Mouse (Mus musculus) limb, embryonic 10.5 days (tissue): ENCODE data around the gene Casc1. TPM values are rescaled to one million over a fixed set of nuclear protein-coding genes. Genes with fewer than 3 reads are reported as not detected.

Source experiments
- DNase-seq: peaks from one replicate; pipeline ENCODE4 v3.0.0-alpha.2; 2017; ENCODE audit warnings: low spot score
- H3K27ac ChIP-seq: fragments of 300-500 bp; sonication (generic); 2 replicates; pipeline ENCODE4 v1.5.1; 2016; ENCODE audit warnings: mild to moderate bottlenecking
- H3K27me3 ChIP-seq: fragments of 300-500 bp; sonication (generic); 2 replicates; pipeline ENCODE4 v1.6.1; 2016; ENCODE audit warnings: low read depth, mild to moderate bottlenecking; ENCODE audit not compliant: poor library complexity, severe bottlenecking
- H3K36me3 ChIP-seq: fragments of 300-500 bp; sonication (generic); 2 replicates; pipeline ENCODE4 v1.6.1; 2016; ENCODE audit warnings: mild to moderate bottlenecking, moderate library complexity
- H3K4me1 ChIP-seq: fragments of 300-500 bp; sonication (generic); 2 replicates; pipeline ENCODE4 v1.6.1; 2016
- H3K4me3 ChIP-seq: fragments of 300-500 bp; sonication (generic); 2 replicates; pipeline ENCODE4 v1.5.1; 2016; ENCODE audit warnings: mild to moderate bottlenecking, moderate library complexity
- H3K9me3 ChIP-seq: fragments of 300-500 bp; sonication (generic); replicated peaks from 2 replicates; pipeline ENCODE4 v1.6.1; 2016; ENCODE audit warnings: mild to moderate bottlenecking
- WGBS: fragments of 180-500 bp; shearing (Covaris S2); methylation state at CpG from one replicate; pipeline ENCODE4 v1.1.7; 2016; 5-methylcytosine and 5-hydroxymethylcytosine counted together
- polyA plus RNA-seq: library from polyadenylated mRNA; unstranded; fragments of >200 nt; fragmentation: Nextera tagmentation; extraction: Ambion mirVana; gene quantifications from 2 replicates; pipeline ENCODE4 v1.2.1, GENCODE M21; 2016

The Casc1 gene
- polyA plus RNA-seq, 1 experiment from 2014 or later: 0.31 TPM

DNA sequence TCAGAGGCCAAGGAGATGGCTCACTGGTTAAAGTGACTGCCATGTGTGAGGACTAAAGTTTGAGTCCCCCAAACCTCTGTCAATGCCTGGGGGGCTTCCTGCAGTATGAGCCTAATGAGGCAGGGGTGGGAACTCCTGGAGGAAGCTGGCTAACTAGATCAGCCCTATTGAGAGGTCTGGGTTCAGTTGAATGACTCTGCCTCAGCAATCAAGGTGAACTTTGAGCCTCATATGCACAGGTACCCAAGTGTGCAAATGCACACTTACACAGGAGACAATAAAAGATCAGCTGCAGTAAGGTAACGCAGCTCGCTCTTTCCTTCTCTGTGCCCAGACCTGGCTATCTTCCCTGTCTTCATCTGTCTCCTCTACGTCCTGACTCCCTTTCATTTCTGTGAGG, 17.8 kb downstream of the Casc1 start:
- Histone ChIP-seq H3K9me3 (no peaks in the 10 kb centered on the region), H3K4me3 (no peak overlapping the region), H3K36me3 (no peaks in the 10 kb centered on the region), H3K4me1 (no peaks in the 10 kb centered on the region), H3K27me3 (peaks cover 7% of the 10 kb centered on the region; the same call in 1 of the 2 replicates), H3K27ac (no peak overlapping the region)
- no peak for DNase-seq
- WGBS: 90% methylated on average over 3 of the region's 3 CpGs

DNA sequence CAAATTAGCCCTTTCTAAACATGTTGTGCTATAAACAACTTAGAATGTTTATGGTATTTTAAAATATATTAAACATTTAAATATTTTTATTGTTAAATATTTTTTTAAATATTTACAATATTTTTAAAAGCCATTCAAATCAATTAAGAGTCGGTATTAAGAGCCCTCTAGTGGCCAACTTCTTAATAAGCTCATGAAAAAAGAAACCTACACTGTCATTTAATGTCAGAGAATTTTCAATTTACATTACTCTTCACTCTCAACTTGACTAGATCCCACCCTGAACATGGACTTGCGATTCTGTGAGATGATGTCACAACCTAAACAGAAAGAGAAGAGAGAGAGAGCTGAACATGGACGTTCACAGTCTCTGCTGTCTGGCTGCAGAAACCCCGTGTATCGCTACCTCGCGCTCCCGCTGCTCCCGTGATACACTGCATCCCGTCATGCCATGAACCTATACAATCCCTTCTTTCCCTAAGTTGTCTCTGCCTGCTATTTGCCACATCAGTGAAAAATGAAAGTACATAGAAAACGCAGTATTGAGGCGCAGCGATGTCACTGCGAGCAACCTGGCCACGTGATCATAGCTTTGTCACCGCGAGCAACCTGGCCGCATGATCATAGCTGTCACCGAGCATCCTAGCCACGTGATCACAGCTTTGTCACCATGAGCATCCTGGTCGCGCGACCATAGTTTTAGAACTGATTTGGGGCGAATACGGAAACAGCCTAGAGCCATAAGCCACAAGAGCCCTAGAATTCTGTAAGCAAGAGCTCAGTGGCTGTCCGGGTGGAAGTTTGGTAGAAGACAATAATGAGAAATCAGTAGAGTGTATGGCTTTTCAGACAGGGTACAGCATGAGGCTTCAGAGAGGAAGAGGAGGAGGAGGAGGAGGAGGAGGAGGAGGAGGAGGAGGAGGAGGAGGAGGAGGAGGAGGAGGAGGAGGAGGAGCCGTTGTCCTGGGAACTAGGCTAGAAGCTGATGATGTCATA, 23.4 kb downstream of the Casc1 start:
- peak overlapping the region; percentile 41 for H3K4me3 ChIP-seq
- H3K9me3 ChIP-seq: no peaks in the 10 kb centered on the region
- no peaks in the 10 kb centered on the region for H3K36me3 ChIP-seq
- DNase-seq: no peak
- no peak overlapping the region for H3K27ac ChIP-seq
- peaks cover 8% of the 10 kb centered on the region; the same call in 1 of the 2 replicates for H3K27me3 ChIP-seq
- peaks cover 5% of the 10 kb centered on the region; the same call in 1 of the 2 replicates for H3K4me1 ChIP-seq
- WGBS: 65% methylated on average over 27 of the region's 27 CpGs

DNA sequence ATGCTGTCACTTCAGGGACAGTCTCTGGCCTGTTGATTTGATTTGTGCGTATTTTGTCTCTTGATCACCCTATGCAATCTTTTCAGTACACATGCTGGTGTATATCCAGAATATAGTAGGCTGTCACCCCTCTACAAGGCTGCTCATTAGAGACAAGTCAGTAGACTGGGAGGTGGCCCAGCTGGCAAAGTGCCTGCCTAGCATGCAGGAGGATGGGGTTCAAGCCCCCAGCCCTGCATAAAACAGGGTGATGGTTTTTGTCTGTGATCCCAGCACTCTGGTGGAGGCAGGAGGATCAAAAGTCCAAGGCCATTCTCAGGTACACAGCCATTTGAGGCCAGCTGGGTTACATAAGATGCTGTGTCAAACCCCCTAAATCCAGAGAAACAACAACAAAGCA, 24.7 kb downstream of the Casc1 start:
- WGBS: 94% methylated on average over 1 of the region's 1 CpGs
- no peaks in the 10 kb centered on the region for H3K36me3 ChIP-seq
- peaks cover 5% of the 10 kb centered on the region; the same call in 1 of the 2 replicates for H3K4me1 ChIP-seq
- no peak for DNase-seq
- H3K27me3 ChIP-seq: peaks cover 8% of the 10 kb centered on the region; the same call in 1 of the 2 replicates
- H3K9me3 ChIP-seq: no peaks in the 10 kb centered on the region
- H3K27ac ChIP-seq: no peak overlapping the region
- no peak overlapping the region for H3K4me3 ChIP-seq

DNA sequence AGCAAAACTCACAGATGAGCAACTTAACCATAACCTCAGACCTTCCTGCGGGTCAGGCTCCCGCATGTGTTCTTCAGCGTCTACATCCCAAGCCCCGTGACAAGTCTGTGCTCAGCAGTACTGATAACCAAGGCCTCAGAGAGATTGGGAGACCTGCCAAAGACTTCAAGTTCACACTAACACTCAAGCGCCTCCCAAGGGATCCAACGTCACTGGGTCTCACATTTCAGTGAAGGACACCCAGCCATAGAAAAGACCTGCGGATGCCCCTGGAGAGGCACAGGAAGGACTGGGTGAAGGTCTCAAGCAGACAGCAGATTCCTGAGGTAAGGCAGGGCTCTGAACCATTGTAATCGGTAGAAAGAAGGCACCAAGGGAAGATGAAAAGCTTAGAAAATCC, 28.8 kb downstream of the Casc1 start:
- peaks cover 19% of the 10 kb centered on the region for H3K4me1 ChIP-seq
- H3K36me3 ChIP-seq: no peaks in the 10 kb centered on the region
- H3K27ac ChIP-seq: no peak overlapping the region
- DNase-seq: no peak
- H3K27me3 ChIP-seq: peaks cover 8% of the 10 kb centered on the region; the same call in 1 of the 2 replicates
- H3K9me3 ChIP-seq: no peaks in the 10 kb centered on the region
- WGBS: 74% methylated on average over 8 of the region's 8 CpGs
- H3K4me3 ChIP-seq: no peak overlapping the region

DNA sequence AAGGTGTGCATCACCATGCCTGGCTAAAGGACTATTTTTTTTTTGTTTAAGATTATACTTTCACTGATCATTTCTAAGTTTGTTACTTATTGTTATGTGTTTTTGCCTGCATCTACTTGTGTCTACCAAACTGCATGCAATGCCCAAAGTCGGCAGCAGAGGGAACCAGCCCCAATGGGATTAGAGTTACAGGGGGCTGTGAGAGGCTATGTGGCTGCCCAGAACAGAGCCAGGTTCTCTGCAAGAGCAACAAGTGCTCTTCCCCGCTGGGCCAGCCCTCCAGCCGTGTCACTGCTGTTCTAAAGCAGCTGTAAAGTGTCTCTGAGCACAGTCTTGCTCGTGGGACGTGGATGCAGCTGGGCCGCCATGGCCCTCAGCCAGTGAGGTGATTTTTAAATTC, 31.1 kb downstream of the Casc1 start:
- H3K9me3 ChIP-seq: no peaks in the 10 kb centered on the region
- no peaks in the 10 kb centered on the region for H3K36me3 ChIP-seq
- no peak overlapping the region for H3K4me3 ChIP-seq
- H3K27me3 ChIP-seq: peaks cover 18% of the 10 kb centered on the region
- H3K4me1 ChIP-seq: peaks cover 43% of the 10 kb centered on the region
- 28% methylated on average over 6 of the region's 6 CpGs for WGBS
- peak; percentile 76 for DNase-seq
- H3K27ac ChIP-seq: no peak overlapping the region

DNA sequence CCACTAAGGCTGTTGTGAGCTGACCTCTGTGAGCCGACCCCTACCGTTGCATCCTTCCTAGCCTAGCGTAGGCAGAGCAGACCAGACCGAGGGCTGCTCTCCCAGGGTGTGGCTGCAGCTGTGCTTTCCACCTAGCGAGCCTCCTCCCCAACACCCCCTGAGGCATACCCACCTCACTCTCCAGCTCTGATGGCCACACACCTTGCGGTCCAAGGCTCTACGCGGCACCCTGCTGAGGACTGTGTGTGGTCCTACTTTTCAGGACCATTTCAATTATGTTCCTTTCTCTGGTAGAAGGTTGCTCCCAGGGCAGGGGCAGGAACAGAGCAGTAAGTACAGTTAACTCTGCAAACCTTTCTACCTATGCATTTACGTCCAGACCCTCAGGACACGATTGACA, 34.3 kb downstream of the Casc1 start:
- DNase-seq: no peak
- H3K36me3 ChIP-seq: no peaks in the 10 kb centered on the region
- WGBS: 46% methylated on average over 10 of the region's 10 CpGs

DNA sequence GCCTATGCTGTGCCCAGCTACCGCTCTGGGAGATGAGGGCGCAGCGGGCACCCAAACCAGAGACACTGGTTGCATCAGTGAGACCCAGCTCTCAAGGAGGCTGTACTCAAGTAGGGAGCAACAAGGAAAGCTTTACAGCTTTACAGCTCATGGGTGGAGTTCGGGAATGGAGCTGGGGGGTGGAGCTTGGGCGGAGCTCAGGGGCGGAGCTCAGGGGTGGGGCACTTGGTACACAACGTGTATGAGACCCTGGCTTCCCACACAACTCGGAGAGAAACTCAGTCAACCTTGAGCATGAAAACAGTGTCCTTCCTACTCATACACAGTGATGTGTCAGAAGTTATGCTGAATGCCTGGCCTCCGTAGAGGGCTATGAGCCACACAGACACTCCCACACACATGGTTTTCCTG, 35.2 kb downstream of the Casc1 start:
- no peaks in the 10 kb centered on the region for H3K36me3 ChIP-seq
- peak overlapping the region; percentile 40; the same call in 1 of the 2 replicates for H3K27ac ChIP-seq
- 24% methylated on average over 9 of the region's 9 CpGs for WGBS
- H3K4me3 ChIP-seq: peak overlapping the region; percentile 28; the same call in 1 of the 2 replicates
- no peaks in the 10 kb centered on the region for H3K9me3 ChIP-seq
- DNase-seq: no peak
- peaks cover 77% of the 10 kb centered on the region for H3K4me1 ChIP-seq
- peaks cover 24% of the 10 kb centered on the region for H3K27me3 ChIP-seq

More for the DNA sequence above, 34.3 kb downstream of the Casc1 start:
- peaks cover 24% of the 10 kb centered on the region for H3K27me3 ChIP-seq
- no peak overlapping the region for H3K4me3 ChIP-seq
- no peaks in the 10 kb centered on the region for H3K9me3 ChIP-seq
- H3K27ac ChIP-seq: peak overlapping the region; percentile 64; the same call in 1 of the 2 replicates
- peaks cover 74% of the 10 kb centered on the region for H3K4me1 ChIP-seq

DNA sequence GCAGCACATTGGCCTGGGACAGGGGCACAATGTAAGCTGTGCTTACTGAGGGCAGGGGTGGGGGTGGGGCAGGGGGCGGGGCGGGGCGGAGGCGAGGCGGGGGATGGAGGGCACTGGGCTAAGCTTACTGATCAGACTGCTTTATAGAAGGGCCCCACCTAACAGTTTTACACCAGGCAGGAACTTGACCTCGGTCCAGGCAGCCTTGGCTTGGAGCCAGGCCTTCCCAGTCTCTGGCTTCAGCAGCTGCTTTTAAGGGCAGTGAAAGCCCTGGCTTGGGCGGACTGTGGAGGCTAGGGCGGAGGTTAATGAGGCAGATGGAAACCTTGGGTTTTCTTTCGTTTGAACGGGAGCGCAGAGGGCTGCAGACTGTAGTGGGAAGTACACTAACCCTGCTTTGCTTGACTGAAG, 37.0 kb downstream of the Casc1 start:
- peaks cover 74% of the 10 kb centered on the region for H3K4me1 ChIP-seq
- H3K27ac ChIP-seq: peak overlapping the region; percentile 82

DNA sequence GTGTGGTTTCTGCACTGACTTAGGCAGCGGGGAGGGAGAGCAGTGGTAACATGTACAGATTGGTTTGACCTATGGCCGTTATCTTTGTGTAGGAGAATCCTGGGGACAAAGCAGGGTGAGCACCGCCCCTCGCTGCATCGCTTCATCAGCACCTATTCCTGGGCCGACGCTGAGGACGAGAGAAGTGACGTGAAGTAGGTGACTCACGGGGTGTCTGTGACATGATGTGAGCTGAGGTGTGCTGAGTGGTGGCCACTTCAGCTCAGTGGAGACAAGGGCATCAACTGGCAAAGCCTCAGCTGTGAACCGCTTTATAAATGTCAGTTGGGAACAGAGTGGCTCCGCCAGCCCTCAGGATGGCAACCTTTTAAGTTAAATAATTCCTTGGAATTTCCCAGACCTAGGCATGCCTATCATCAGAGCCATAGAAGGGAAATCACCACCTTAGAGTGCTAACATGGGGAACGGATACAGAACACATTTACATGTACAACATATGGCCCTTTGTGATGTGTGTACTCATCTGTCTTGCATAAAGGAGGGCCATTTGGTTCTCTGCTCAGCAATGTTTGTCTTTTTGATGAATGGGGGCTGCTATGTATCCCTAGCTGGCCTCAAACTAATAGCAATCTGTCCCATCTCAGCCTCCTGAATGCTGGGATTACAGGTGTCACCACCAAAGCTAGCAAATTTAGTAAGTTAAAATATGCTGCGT, 38.8 kb downstream of the Casc1 start:
- no peak overlapping the region for H3K4me3 ChIP-seq
- no peak overlapping the region for H3K27ac ChIP-seq
- no peaks in the 10 kb centered on the region for H3K36me3 ChIP-seq
- no peak for DNase-seq
- H3K4me1 ChIP-seq: peaks cover 58% of the 10 kb centered on the region
- 73% methylated on average over 14 of the region's 14 CpGs for WGBS
- H3K9me3 ChIP-seq: no peaks in the 10 kb centered on the region
- H3K27me3 ChIP-seq: peaks cover 17% of the 10 kb centered on the region

More for the DNA sequence above, 37.0 kb downstream of the Casc1 start:
- WGBS: 4% methylated on average over 11 of the region's 11 CpGs
- H3K4me3 ChIP-seq: peak overlapping the region; percentile 31
- H3K9me3 ChIP-seq: no peaks in the 10 kb centered on the region
- DNase-seq: peak; percentile 80
- H3K27me3 ChIP-seq: peaks cover 24% of the 10 kb centered on the region
- no peaks in the 10 kb centered on the region for H3K36me3 ChIP-seq

DNA sequence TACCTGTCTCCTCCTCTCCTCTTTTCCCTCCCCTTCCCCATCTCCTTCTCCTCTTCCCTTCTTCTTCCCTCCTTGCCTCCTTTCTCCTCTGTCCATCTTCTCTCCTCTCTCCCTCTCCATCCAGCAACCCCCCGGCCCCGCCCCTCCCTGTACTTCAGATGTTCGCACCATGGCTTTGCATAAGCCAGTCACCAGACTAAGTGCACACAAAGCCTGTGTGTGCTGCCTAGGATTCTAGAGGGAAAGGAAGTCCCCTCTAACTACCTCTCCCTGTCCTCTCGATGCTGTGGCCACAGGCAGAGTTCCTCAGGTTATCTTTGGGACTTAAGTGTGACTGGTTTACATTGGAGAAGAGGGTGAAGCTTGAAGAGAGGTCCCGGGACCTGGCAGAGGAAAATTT, 50.2 kb downstream of the Casc1 start:
- Histone ChIP-seq H3K4me1 (peaks cover 8% of the 10 kb centered on the region; the same call in 1 of the 2 replicates), H3K9me3 (no peaks in the 10 kb centered on the region), H3K27me3 (no peaks in the 10 kb centered on the region), H3K27ac (peak overlapping the region; percentile 3; the same call in 1 of the 2 replicates), H3K4me3 (no peak overlapping the region), H3K36me3 (no peaks in the 10 kb centered on the region)
- WGBS: 69% methylated on average over 5 of the region's 5 CpGs
- DNase-seq: no peak

DNA sequence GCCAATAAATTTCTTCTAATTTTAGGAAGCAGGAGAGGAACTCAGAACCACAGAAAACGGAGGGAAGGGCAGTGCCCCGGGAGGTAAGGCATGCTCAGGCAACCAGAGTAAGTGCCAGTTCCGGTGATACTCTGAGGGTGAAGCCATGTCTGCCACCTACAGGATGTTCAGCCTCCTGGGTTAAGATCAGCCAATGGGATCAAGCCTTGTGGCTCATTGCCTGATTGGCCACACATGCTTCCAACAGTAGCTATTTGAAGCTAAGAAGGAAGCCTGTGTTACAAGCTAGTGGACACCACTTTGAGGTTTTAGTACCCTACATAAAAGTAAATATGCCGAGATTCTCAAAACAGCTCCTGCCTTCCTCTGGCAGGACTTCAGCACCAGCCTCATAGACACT, 52.2 kb downstream of the Casc1 start:
- no peaks in the 10 kb centered on the region for H3K9me3 ChIP-seq
- H3K27me3 ChIP-seq: no peaks in the 10 kb centered on the region
- H3K36me3 ChIP-seq: no peaks in the 10 kb centered on the region
- DNase-seq: no peak
- peaks cover 8% of the 10 kb centered on the region; the same call in 1 of the 2 replicates for H3K4me1 ChIP-seq
- WGBS: 77% methylated on average over 4 of the region's 4 CpGs
- H3K4me3 ChIP-seq: no peak overlapping the region
- no peak overlapping the region for H3K27ac ChIP-seq

DNA sequence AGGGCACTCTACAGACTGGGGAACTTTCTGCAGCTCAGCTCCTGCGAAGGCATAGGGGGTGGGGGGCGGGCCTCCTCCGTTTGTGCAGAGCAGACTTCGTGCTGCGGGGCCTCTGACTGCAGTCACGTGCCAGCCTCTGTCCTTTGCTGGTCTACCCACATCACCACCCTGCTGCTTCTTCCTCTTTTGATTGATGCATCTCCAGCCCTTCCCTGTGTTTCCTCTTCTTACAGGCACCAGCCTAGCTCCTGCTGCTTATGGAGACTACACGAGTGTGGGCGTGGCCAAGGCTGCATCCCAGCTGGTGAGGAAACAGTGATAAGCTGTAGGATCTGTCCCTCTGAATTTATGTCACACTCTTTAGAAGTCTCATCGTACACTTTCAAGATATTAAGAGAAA, 61.8 kb downstream of the Casc1 start:
- H3K9me3 ChIP-seq: no peaks in the 10 kb centered on the region
- no peaks in the 10 kb centered on the region for H3K36me3 ChIP-seq
- H3K4me3 ChIP-seq: no peak overlapping the region
- no peaks in the 10 kb centered on the region for H3K27me3 ChIP-seq
- peaks cover 10% of the 10 kb centered on the region; the same call in 1 of the 2 replicates for H3K4me1 ChIP-seq
- WGBS: 62% methylated on average over 9 of the region's 9 CpGs
- no peak for DNase-seq
- H3K27ac ChIP-seq: 0 out of 2 replicates have a peak overlapping the region, but pooled peaks have one; percentile 25
